Mouse (Mus musculus) stomach, embryonic 15.5 days (tissue): ENCODE data around the gene Hs6st3. TPM values are rescaled to one million over a fixed set of nuclear protein-coding genes. Genes with fewer than 3 reads are reported as not detected.

Source experiments
- ATAC-seq: fragments of 200-750 bp; cut with Nextera tagmentation; 2 replicates; pipeline ENCODE4 v1.8.0; 2017; ENCODE audit warnings: low read depth, moderate number of reproducible peaks, moderate TSS enrichment; ENCODE audit not compliant: insufficient read depth, low FRiP score
- H3K27ac ChIP-seq: fragments of 300-500 bp; sonication (generic); 2 replicates; pipeline ENCODE4 v1.5.1; 2015; ENCODE audit warnings: mild to moderate bottlenecking, inconsistent platforms
- H3K27me3 ChIP-seq: fragments of 300-500 bp; sonication (generic); replicated peaks from 2 replicates; pipeline ENCODE4 v1.6.1; 2015; ENCODE audit warnings: inconsistent platforms
- H3K36me3 ChIP-seq: fragments of 300-500 bp; sonication (generic); 2 replicates; pipeline ENCODE4 v1.6.1; 2015; ENCODE audit warnings: inconsistent platforms
- H3K4me1 ChIP-seq: fragments of 300-500 bp; sonication (generic); 2 replicates; pipeline ENCODE4 v1.6.1; 2015; ENCODE audit warnings: inconsistent platforms
- H3K4me2 ChIP-seq: fragments of 300-500 bp; sonication (generic); 2 replicates; pipeline ENCODE4 v1.6.1; 2015; ENCODE audit warnings: mild to moderate bottlenecking, inconsistent platforms
- H3K4me3 ChIP-seq: fragments of 300-500 bp; sonication (generic); replicated peaks from 2 replicates; pipeline ENCODE4 v1.5.1; 2015; ENCODE audit warnings: inconsistent platforms
- H3K9ac ChIP-seq: fragments of 300-500 bp; sonication (generic); 2 replicates; pipeline ENCODE4 v1.6.1; 2015; ENCODE audit warnings: inconsistent platforms
- H3K9me3 ChIP-seq: fragments of 300-500 bp; sonication (generic); 2 replicates; pipeline ENCODE4 v1.6.1; 2016; ENCODE audit warnings: inconsistent platforms
- WGBS: fragments of 180-500 bp; shearing (Covaris S2); methylation state at CpG from one replicate; pipeline ENCODE4 v1.1.7; 2015; 5-methylcytosine and 5-hydroxymethylcytosine counted together
- polyA plus RNA-seq: library from polyadenylated mRNA; unstranded; fragments of >200 nt; fragmentation: Nextera tagmentation; extraction: Ambion mirVana; gene quantifications from 2 replicates; pipeline ENCODE4 v1.2.1, GENCODE M21; 2015

Hs6st3 gene
- 0.17 and 0.19 TPM in 2 replicates for polyA plus RNA-seq

DNA sequence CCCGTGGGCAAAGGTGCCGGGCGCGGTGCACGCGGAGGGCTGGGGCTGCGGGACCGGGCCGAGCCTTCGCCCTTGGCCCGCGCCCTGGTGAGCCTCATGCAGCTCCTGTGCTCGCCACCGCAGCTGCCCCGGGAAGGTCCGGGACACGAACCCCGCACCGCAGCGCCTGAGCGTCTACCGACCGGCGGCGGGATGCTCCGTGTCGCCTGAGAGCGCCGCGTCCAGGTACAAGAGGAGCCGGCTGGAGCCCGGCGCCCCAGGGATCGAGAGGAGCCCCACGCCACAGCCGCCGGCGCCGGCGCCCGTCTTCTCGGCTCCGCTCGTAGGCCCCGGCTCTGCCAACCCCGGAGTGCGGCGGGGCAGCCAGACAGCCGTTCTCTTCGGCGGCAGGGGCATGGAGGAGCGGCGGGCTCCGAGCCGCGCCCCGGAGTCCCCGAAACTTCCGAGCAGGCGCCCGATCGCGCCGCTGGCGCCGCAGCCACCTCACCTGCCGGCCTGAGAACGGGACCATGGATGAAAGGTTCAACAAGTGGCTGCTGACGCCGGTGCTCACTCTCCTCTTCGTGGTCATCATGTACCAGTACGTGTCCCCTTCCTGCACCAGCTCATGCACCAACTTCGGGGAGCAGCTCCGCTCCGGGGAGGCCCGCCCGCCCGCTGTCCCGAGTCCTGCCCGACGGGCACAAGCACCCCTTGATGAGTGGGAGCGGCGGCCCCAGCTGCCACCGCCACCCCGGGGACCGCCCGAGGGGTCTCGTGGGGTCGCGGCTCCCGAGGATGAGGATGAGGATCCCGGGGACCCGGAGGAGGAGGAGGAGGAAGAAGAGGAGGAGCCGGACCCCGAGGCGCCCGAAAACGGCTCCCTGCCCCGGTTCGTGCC, at the start of gene Hs6st3:
Gene Hs6st3, plus strand, starts transcription at position 436 of the 880 bp plus-strand sequence.
- no peaks in the 10 kb centered on the region for H3K36me3 ChIP-seq
- H3K4me3 ChIP-seq: peak within 1 kb of the TSS; percentile 61
- peak within 1 kb of the TSS; percentile 99 for H3K4me2 ChIP-seq
- peak within 1 kb of the TSS; percentile 9; the same call in 1 of the 2 replicates for H3K9ac ChIP-seq
- no peak within 1 kb of the TSS for H3K27ac ChIP-seq
- under 1% methylated on average over 81 of the region's 100 CpGs for WGBS
- H3K27me3 ChIP-seq: peaks cover 33% of the 10 kb centered on the region
- H3K9me3 ChIP-seq: no peaks in the 10 kb centered on the region
- peaks cover 10% of the 10 kb centered on the region; the same call in 1 of the 2 replicates for H3K4me1 ChIP-seq
- ATAC-seq: peak; percentile 19

DNA sequence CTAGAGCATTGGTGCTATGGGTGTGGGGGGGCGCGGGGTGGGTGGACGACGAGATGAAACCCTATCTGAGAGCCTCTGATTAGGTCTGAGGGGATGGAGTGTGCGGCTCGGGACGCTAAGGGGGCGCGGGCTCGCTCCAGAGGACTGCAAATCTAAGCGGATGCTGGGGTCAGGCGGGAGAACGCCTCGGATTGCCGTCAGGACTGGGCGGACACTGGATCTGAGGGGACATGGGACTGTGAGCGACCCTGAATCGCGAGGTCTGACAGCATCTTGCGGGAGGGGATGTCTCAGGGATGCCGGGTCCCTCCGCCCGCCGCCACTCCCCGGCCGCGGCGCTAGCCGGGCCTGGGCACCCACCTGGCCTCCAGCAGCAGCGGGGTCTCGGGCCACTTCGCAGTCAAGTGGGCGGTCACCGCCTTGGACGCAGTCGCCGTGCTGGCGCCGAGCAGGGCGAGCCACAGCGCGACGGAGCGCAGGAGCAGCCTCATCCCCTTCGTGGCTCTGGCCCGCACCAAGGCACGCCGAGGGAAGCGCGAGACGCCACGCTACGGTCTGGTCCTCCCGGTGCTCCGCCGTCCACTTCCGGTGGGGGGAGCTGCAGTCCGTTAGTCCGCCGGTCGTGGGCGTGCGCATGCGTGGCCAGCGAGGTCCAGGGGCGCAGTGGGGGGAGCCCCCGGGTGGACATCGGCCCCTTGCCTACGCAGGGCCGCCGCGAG, 39.1 kb upstream of the Hs6st3 start, which contains the start of gene Uggt2:
Gene Uggt2, minus strand, starts transcription at position 580 of the 719 bp plus-strand sequence.
- Histone ChIP-seq H3K9ac (peak within 1 kb of the TSS; percentile 86), H3K27me3 (no peaks in the 10 kb centered on the region), H3K4me3 (peak within 1 kb of the TSS; percentile 79), H3K9me3 (no peaks in the 10 kb centered on the region), H3K4me2 (peak within 1 kb of the TSS; percentile 95), H3K36me3 (no peaks in the 10 kb centered on the region), H3K27ac (peak within 1 kb of the TSS; percentile 46), H3K4me1 (peaks cover 3% of the 10 kb centered on the region; the same call in 1 of the 2 replicates)
- ATAC-seq: peak; percentile 88
- under 1% methylated on average over 72 of the region's 72 CpGs for WGBS

DNA sequence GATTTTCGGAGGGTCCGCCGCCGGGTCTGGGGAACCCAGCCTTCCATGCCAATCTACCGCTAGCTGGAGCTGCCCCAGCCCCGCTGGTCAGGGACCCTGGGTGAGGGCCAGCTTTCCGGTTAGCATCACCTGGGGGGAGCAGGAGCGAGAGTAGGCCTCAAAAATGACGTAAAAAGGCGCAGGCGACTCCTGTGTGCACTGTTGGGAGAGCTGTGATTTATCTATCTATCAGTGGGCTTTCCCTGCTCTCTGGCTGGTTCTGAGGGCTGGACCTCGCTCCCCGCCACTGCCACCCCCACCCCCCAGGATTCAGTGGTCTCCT, 38.6 kb upstream of the Hs6st3 start:
- 5% methylated on average over 13 of the region's 13 CpGs for WGBS
- ATAC-seq: peak; percentile 67
- H3K9me3 ChIP-seq: no peaks in the 10 kb centered on the region
- peak overlapping the region; percentile 86 for H3K9ac ChIP-seq
- H3K4me2 ChIP-seq: peak overlapping the region; percentile 95
- H3K4me1 ChIP-seq: peaks cover 3% of the 10 kb centered on the region; the same call in 1 of the 2 replicates
- H3K4me3 ChIP-seq: peak overlapping the region; percentile 79
- no peaks in the 10 kb centered on the region for H3K27me3 ChIP-seq
- peak overlapping the region; percentile 46 for H3K27ac ChIP-seq
- no peaks in the 10 kb centered on the region for H3K36me3 ChIP-seq

DNA sequence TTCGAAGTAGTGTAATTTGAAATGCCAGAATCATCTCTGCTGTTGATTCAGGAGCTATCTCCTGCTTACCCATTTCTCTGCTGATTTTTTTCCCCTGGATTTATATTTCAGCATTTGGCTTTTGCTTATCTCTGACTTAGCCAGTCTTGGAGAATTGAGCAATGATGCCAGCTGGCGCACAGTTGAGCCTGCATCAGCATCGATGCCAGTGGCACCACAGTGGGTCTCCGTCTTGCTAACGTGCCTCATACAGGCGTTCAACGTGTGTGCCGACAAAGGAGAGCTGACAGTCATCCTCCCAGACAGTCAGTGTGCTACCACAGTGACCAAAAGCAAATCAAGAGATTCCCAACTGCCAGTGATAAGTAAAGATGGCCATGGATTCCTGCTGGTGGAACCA, 30.6 kb upstream of the Hs6st3 start:
- H3K4me1 ChIP-seq: no peaks in the 10 kb centered on the region
- no peaks in the 10 kb centered on the region for H3K27me3 ChIP-seq
- H3K9me3 ChIP-seq: no peaks in the 10 kb centered on the region
- H3K4me2 ChIP-seq: no peak overlapping the region
- H3K36me3 ChIP-seq: no peaks in the 10 kb centered on the region
- no peak overlapping the region for H3K4me3 ChIP-seq
- no peak for ATAC-seq
- H3K27ac ChIP-seq: no peak overlapping the region
- no peak overlapping the region for H3K9ac ChIP-seq
- 84% methylated on average over 8 of the region's 8 CpGs for WGBS

DNA sequence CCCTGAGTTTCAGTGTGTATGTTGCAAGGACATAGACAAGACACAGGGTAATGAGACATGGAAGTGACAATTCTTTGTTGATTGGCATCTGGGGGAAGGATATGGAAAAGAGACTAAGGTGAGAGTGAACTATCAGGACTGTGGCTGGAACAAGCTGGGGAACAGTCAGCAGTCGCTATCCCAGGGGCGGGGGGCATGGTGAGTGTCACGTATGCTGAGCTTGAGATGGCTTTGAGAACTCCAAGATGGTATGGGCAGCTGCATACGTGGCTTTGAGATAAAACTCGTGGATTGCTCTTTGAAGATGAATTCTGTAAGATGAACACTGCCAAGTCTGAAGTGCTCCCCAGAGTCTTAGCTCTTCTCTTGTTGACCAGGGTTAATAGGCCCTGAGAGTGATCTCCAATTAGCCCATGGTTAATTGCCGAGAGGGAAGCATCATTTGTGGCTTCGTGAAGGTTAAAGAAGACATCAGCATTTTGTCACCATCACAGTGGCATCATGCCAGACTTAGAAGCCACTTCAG, 29.3 kb upstream of the Hs6st3 start:
- no peaks in the 10 kb centered on the region for H3K9me3 ChIP-seq
- no peak overlapping the region for H3K27ac ChIP-seq
- no peak overlapping the region for H3K4me2 ChIP-seq
- no peaks in the 10 kb centered on the region for H3K27me3 ChIP-seq
- ATAC-seq: no peak
- H3K4me3 ChIP-seq: no peak overlapping the region
- 70% methylated on average over 7 of the region's 7 CpGs for WGBS
- no peaks in the 10 kb centered on the region for H3K4me1 ChIP-seq
- H3K9ac ChIP-seq: no peak overlapping the region
- no peaks in the 10 kb centered on the region for H3K36me3 ChIP-seq

DNA sequence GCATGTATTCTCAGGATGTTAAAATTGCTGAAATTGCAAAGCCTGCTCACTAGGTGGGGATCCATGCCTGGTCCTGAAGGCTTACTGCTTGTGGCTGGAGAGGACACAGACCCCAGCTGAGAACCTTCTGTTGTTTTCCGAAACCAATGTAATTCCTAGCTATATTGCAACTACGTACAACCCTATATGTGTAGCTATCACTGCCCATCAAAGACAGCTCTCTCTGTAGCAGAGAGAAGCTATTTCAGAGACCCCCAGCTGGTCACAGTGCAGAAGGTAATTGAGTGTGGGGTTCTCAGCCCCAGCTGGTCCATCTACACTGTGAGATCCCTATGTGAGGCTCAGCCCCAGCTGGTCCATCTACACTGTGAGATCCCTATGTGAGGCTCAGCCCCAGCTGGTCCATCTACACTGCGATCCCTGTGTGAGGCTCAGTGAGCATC, 28.3 kb upstream of the Hs6st3 start:
- no peaks in the 10 kb centered on the region for H3K27me3 ChIP-seq
- WGBS: 78% methylated on average over 3 of the region's 3 CpGs
- H3K4me2 ChIP-seq: no peak overlapping the region

DNA sequence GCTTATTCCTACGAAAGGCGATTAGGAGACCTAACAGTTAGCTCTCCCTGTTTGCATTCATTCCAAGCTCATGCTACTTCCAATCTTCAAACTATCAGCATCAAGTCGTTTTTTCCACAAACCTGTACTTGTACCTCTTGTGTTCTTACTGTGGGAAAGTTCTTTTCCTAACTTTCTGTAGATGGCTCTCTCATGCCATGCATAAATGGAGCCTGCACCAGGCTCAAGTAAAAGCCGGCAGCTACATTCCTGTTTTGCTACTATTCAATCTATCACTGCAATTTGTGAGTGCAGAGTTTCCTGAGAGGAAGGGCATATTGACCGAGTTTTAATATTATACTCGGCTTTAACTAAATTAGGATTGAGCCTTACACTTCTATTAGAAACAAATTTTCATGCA, 25.6 kb upstream of the Hs6st3 start:
- H3K9me3 ChIP-seq: no peaks in the 10 kb centered on the region
- H3K4me3 ChIP-seq: no peak overlapping the region
- no peak for ATAC-seq
- H3K4me2 ChIP-seq: no peak overlapping the region
- no peak overlapping the region for H3K9ac ChIP-seq
- 70% methylated on average over 6 of the region's 6 CpGs for WGBS
- H3K36me3 ChIP-seq: no peaks in the 10 kb centered on the region
- H3K4me1 ChIP-seq: no peaks in the 10 kb centered on the region
- H3K27ac ChIP-seq: no peak overlapping the region
- H3K27me3 ChIP-seq: no peaks in the 10 kb centered on the region

More for the DNA sequence above, 28.3 kb upstream of the Hs6st3 start:
- no peak for ATAC-seq
- H3K27ac ChIP-seq: no peak overlapping the region
- H3K9ac ChIP-seq: no peak overlapping the region
- no peaks in the 10 kb centered on the region for H3K9me3 ChIP-seq
- no peaks in the 10 kb centered on the region for H3K36me3 ChIP-seq
- H3K4me3 ChIP-seq: no peak overlapping the region
- H3K4me1 ChIP-seq: no peaks in the 10 kb centered on the region

DNA sequence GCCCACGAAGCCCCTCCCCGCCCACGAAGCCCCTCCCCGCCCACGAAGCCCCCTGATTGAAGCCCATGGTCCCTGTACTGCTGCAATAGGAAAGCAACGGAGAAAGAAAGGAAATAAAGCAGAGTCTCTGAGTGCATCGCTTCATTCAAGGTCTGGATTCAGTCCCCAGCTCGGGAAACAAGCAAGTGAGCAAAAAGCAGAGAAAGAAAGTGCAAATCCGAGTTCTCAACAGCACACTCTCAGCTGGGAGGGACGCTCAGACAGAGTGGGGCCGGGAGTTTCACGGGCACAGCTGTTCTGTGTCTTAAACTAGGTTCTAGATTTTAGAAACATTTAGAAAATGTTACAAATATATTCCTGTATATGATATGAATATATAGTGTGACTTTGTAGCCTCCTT, 14.6 kb upstream of the Hs6st3 start:
- Histone ChIP-seq H3K4me2 (peak overlapping the region; percentile 55), H3K9ac (no peak overlapping the region), H3K36me3 (no peaks in the 10 kb centered on the region), H3K9me3 (no peaks in the 10 kb centered on the region), H3K27me3 (no peaks in the 10 kb centered on the region), H3K27ac (no peak overlapping the region), H3K4me3 (peak overlapping the region; percentile 35), H3K4me1 (no peaks in the 10 kb centered on the region)
- no peak; the same call in 1 of the 2 replicates for ATAC-seq
- WGBS: 3% methylated on average over 12 of the region's 12 CpGs

DNA sequence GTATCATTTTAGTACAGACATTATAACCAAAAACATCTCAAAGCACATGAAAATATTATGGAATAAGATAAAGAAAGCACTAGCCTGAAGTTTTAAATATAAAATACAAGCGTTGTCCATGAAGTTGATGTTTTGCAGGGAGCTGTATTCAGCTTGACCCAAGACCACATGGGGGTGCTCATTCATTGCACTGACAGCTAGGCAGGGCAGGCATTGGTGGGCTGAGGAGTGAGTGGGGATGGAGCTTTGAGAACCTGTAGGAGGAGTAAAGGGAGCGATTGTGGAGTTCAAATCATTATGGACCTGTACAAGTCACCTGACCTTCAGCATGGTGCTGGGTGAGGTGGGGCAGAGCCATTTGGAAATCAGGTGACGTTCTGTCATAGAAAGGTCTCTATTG, 14.1 kb upstream of the Hs6st3 start:
- Histone ChIP-seq H3K27me3 (no peaks in the 10 kb centered on the region), H3K4me2 (peak overlapping the region; percentile 55), H3K4me3 (peak overlapping the region; percentile 35), H3K36me3 (no peaks in the 10 kb centered on the region), H3K9me3 (no peaks in the 10 kb centered on the region), H3K4me1 (no peaks in the 10 kb centered on the region), H3K27ac (no peak overlapping the region), H3K9ac (no peak overlapping the region)
- WGBS: 30% methylated on average over 3 of the region's 3 CpGs
- peak; percentile 68; the same call in 1 of the 2 replicates for ATAC-seq

DNA sequence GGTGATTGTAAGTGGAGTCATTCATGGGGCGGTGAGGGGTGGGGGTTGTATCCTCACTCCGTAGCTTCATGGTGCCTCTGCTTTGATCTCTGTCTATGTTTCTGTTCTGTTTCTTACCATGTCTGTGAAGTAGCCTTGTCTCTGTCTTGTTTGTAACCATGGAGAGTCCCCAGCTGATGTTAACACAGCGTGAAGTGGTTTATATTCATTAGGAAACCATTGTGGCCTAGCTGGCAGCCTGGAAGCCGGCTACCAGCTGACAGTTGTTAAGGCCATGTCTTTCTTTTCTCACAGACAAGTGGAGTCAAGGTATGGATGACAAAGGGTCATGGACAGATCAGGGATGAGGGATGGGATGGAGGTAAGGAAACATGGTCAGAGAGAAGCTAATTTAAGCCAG, 12.3 kb upstream of the Hs6st3 start:
- Histone ChIP-seq H3K36me3 (no peaks in the 10 kb centered on the region), H3K27me3 (no peaks in the 10 kb centered on the region), H3K4me2 (no peak overlapping the region), H3K4me3 (no peak overlapping the region), H3K4me1 (no peaks in the 10 kb centered on the region), H3K9ac (no peak overlapping the region), H3K27ac (no peak overlapping the region), H3K9me3 (no peaks in the 10 kb centered on the region)
- WGBS: 58% methylated on average over 4 of the region's 4 CpGs
- ATAC-seq: no peak

DNA sequence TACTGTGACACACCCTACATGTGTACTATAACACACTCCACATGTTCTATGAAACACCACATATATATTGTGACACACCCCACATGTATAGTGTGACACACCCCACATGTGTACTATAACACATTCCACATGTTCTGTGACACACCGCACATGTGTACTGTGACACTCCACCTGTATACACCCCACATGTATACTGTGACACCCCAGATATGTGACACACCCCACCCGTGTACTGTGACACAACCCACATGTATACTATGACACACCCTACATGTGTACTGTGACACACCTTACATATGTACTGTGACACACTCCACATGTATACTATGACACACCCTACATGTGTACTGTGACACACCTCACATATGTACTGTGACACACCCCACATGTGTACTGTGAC, 10.8 kb upstream of the Hs6st3 start:
- ATAC-seq: peak; percentile 47
- no peaks in the 10 kb centered on the region for H3K36me3 ChIP-seq
- H3K4me1 ChIP-seq: no peaks in the 10 kb centered on the region
- no peaks in the 10 kb centered on the region for H3K9me3 ChIP-seq
- no peak overlapping the region for H3K27ac ChIP-seq
- no peak overlapping the region for H3K9ac ChIP-seq
- no peak overlapping the region for H3K4me2 ChIP-seq
- WGBS: 84% methylated on average over 2 of the region's 2 CpGs
- no peaks in the 10 kb centered on the region for H3K27me3 ChIP-seq
- no peak overlapping the region for H3K4me3 ChIP-seq
